Mouse (Mus musculus): ENCODE results near the gene Dock4. TPM values are rescaled to one million over a fixed set of nuclear protein-coding genes. Genes with fewer than 3 reads are reported as not detected.

The Dock4 gene
- polyA plus RNA-seq, 1 experiment = 12.7 TPM

DNA sequence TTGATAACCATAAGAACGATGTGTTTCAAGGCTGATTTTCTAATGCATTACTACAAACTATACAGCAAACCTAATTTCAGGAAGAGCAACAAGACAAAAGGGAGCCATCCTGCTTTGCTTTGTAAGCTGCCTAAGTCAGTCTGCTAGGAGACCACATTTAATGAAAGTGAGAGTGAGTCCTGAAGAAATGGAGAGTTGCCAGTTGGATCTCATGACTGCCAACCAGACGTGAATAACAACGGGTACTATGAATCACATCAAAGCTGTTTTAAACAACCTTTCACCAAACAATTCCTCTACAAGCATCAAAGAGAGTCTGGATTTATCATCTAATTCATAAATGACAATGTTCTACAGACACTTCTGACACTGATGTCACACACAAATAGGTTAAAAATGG lies 11.7 kb upstream of the Dock4 start:
- Histone ChIP-seq H3K27me3 (ENCODE audit: control insufficient read depth, insufficient read depth, low read length, poor library complexity, severe bottlenecking) (no peaks in the 10 kb centered on the region), H3K4me1 (ENCODE audit: control insufficient read depth, insufficient read depth, low read length) (peaks cover 1% of the 10 kb centered on the region), H3K27ac (ENCODE audit: insufficient read depth, low read length) (no peak overlapping the region), H3K9ac (ENCODE audit: low read depth, poor library complexity, severe bottlenecking) (no peak overlapping the region), H3K36me3 (ENCODE audit: control insufficient read depth, insufficient read depth, low read length, poor library complexity, severe bottlenecking) (no peaks in the 10 kb centered on the region), H3K4me3 (ENCODE audit: low read depth, low read length) (no peak overlapping the region), H3K9me3 (replicated peaks; ENCODE audit: control insufficient read depth, insufficient read depth, low read length, poor library complexity, severe bottlenecking) (no peaks in the 10 kb centered on the region)
- no peak for TF ChIP-seq POLR2A (IDR thresholded peaks at IDR 0.05; ENCODE audit: insufficient read depth, low read length)
- no peak for TF ChIP-seq CTCF (IDR thresholded peaks at IDR 0.05; ENCODE audit: low read depth, low read length)
- no peak for TF ChIP-seq EP300 (IDR thresholded peaks at IDR 0.05; ENCODE audit: insufficient read depth, low read depth, low read length)

DNA sequence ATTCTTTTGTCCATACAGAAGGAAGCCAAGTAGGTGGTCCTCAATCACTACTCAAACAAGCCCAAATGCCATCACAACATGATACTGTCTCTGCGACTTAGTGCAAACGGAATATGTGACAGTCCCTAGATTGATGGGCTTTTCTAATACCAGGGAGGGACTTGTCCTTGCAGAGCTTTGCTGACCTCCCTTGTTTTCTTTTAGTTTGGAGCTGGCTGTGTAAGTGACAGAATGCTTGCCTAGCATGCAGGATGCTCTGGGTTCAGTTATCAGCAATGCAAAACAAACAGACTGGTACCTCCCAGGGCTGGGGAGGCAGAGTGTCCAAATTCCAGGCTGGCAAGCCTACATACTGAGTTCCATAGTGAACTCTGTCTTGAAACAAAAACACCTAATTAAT lies 7.7 kb upstream of the Dock4 start:
- no peaks in the 10 kb centered on the region for H3K36me3 ChIP-seq (ENCODE audit: control insufficient read depth, insufficient read depth, low read length, poor library complexity, severe bottlenecking)
- TF ChIP-seq EP300 (IDR thresholded peaks at IDR 0.05; ENCODE audit: insufficient read depth, low read depth, low read length) (no peak), CTCF (IDR thresholded peaks at IDR 0.05; ENCODE audit: low read depth, low read length) (no peak), POLR2A (IDR thresholded peaks at IDR 0.05; ENCODE audit: insufficient read depth, low read length) (no peak)
- H3K27ac ChIP-seq (ENCODE audit: insufficient read depth, low read length) = no peak overlapping the region
- no peaks in the 10 kb centered on the region for H3K27me3 ChIP-seq (ENCODE audit: control insufficient read depth, insufficient read depth, low read length, poor library complexity, severe bottlenecking)
- no peak overlapping the region for H3K4me3 ChIP-seq (ENCODE audit: low read depth, low read length)
- no peaks in the 10 kb centered on the region for H3K9me3 ChIP-seq (replicated peaks; ENCODE audit: control insufficient read depth, insufficient read depth, low read length, poor library complexity, severe bottlenecking)
- H3K9ac ChIP-seq (ENCODE audit: low read depth, poor library complexity, severe bottlenecking) = no peak overlapping the region
- peaks cover 1% of the 10 kb centered on the region for H3K4me1 ChIP-seq (ENCODE audit: control insufficient read depth, insufficient read depth, low read length)

DNA sequence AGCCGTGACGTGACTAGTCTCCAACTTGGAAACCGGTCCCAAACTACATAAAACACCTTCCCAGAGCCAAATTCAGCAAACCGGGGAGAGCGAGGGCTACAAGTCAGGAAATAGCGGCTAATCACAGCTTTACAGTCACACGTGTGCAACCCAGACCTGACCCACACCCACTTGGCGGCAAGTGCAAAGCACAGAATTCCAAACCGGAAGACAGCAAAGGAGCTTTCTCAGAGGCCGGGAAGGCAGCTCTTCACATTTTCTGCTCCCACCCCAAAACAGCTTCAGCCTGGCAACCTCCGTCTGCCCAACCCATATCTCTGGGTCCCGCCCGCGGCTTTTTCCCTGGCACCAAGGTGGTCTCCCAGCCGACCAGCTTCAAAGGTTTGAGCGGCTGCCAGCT lies 546 bp upstream of the Dock4 start:
- Histone ChIP-seq H3K9ac (ENCODE audit: low read depth, poor library complexity, severe bottlenecking) (peak overlapping the region; percentile 62), H3K27me3 (ENCODE audit: control insufficient read depth, insufficient read depth, low read length, poor library complexity, severe bottlenecking) (no peaks in the 10 kb centered on the region; the same call in 1 of the 2 replicates), H3K4me1 (ENCODE audit: control insufficient read depth, insufficient read depth, low read length) (no peaks in the 10 kb centered on the region), H3K9me3 (replicated peaks; ENCODE audit: control insufficient read depth, insufficient read depth, low read length, poor library complexity, severe bottlenecking) (no peaks in the 10 kb centered on the region), H3K27ac (ENCODE audit: insufficient read depth, low read length) (no peak overlapping the region), H3K4me3 (ENCODE audit: low read depth, low read length) (peak overlapping the region; percentile 95), H3K36me3 (ENCODE audit: control insufficient read depth, insufficient read depth, low read length, poor library complexity, severe bottlenecking) (no peaks in the 10 kb centered on the region)
- TF ChIP-seq EP300 (IDR thresholded peaks at IDR 0.05; ENCODE audit: insufficient read depth, low read depth, low read length) = no peak
- no peak for TF ChIP-seq POLR2A (IDR thresholded peaks at IDR 0.05; ENCODE audit: insufficient read depth, low read length)
- no peak for TF ChIP-seq CTCF (IDR thresholded peaks at IDR 0.05; ENCODE audit: low read depth, low read length)

DNA sequence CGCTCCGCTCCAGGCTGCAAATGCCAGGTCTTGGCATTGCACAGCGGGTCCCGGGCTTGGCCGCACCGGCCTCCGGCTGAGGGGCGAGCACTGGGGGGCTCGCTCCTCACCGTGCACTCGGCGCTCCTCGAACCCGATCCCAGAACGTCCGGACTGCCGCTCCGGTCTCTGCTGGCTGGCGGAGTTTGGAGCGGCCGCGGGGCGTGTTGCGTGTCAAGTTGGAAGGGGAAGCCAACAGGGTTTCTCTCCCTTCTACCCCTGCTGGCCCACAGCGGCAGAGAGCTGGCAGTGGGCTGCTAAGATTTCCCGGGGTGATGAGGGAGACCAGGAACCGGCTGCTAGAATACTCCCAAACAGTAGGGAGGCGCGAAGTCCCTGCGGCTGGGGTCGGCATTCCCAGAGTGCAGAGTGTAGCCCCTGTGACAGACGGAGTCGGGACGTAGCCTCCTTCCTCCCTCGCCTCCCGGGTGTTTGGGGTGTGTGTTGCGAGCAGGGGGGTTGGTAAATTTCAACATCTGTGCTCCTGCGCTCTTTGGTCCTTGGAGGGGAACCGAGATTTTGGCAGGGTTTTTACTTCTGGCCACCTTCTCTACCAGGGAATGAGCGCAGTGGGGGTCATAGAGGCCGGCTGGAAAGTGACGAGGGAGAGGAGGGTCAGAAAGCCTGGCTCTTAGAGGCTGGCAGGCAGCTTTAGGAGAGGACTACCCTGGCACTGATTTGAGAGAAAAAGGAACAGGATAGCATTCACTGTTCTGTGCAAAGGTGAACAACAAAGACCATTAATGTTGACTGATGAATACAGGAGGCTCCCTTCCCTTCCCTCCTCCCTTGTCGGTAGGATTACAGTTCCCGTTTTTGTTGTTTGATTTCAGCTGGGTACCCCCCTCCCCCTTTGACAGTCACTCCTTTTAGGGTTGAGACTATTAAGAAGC lies 964 bp downstream of the Dock4 start:
- H3K9me3 ChIP-seq (replicated peaks; ENCODE audit: control insufficient read depth, insufficient read depth, low read length, poor library complexity, severe bottlenecking) = no peaks in the 10 kb centered on the region
- H3K36me3 ChIP-seq (ENCODE audit: control insufficient read depth, insufficient read depth, low read length, poor library complexity, severe bottlenecking) = no peaks in the 10 kb centered on the region
- H3K4me1 ChIP-seq (ENCODE audit: control insufficient read depth, insufficient read depth, low read length) = no peaks in the 10 kb centered on the region
- H3K9ac ChIP-seq (ENCODE audit: low read depth, poor library complexity, severe bottlenecking) = peak overlapping the region; percentile 53
- no peaks in the 10 kb centered on the region; the same call in 1 of the 2 replicates for H3K27me3 ChIP-seq (ENCODE audit: control insufficient read depth, insufficient read depth, low read length, poor library complexity, severe bottlenecking)
- peak overlapping the region; percentile 89 for H3K4me3 ChIP-seq (ENCODE audit: low read depth, low read length)
- no peak overlapping the region for H3K27ac ChIP-seq (ENCODE audit: insufficient read depth, low read length)
- TF ChIP-seq EP300 (IDR thresholded peaks at IDR 0.05; ENCODE audit: insufficient read depth, low read depth, low read length) = no peak
- TF ChIP-seq CTCF (IDR thresholded peaks at IDR 0.05; ENCODE audit: low read depth, low read length) = no peak
- no peak for TF ChIP-seq POLR2A (IDR thresholded peaks at IDR 0.05; ENCODE audit: insufficient read depth, low read length)

DNA sequence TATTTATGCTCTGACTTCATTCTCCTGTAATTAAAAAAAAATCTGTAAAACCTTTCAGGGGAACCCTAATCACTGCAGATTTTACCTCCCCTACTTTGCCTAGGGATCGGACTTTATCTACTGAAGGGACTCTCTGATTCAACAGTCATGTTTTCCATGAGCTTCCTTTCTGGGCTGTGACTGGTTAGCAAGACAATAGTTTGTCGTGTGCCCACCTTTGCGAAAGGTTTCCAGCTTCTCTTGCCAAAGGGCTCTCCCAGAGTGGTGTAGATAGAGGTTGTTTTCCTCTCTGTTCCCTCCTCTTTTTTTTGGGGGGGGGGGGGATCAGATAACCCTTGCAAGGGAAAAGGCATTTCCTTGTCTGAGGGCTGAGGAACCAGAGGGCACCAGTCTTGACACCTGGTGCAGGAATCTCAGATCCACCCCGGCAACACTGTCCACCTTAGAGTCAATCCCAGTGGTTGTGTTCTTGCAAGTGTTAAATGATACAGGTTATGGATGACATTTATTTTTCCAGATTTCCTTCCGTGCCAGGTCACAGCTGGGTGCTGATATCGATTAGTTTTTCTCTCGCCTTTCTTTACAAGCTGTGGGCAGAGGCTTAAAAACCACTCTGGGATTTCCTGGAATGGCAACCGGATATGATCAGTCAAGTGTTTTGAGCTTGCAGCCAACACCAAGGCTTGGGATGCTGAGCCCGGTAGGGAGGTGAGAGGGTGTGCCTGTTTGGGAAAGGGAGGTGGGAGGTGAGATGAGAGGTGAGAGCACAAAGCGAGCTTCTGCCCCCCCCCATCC lies 2.0 kb downstream of the Dock4 start:
- H3K4me3 ChIP-seq (ENCODE audit: low read depth, low read length) = no peak overlapping the region
- TF ChIP-seq CTCF (IDR thresholded peaks at IDR 0.05; ENCODE audit: low read depth, low read length) = no peak
- TF ChIP-seq POLR2A (IDR thresholded peaks at IDR 0.05; ENCODE audit: insufficient read depth, low read length) = no peak
- no peak for TF ChIP-seq EP300 (IDR thresholded peaks at IDR 0.05; ENCODE audit: insufficient read depth, low read depth, low read length)
- no peaks in the 10 kb centered on the region for H3K4me1 ChIP-seq (ENCODE audit: control insufficient read depth, insufficient read depth, low read length)
- H3K27me3 ChIP-seq (ENCODE audit: control insufficient read depth, insufficient read depth, low read length, poor library complexity, severe bottlenecking) = no peaks in the 10 kb centered on the region; the same call in 1 of the 2 replicates
- no peak overlapping the region for H3K9ac ChIP-seq (ENCODE audit: low read depth, poor library complexity, severe bottlenecking)
- no peaks in the 10 kb centered on the region for H3K36me3 ChIP-seq (ENCODE audit: control insufficient read depth, insufficient read depth, low read length, poor library complexity, severe bottlenecking)
- no peaks in the 10 kb centered on the region for H3K9me3 ChIP-seq (replicated peaks; ENCODE audit: control insufficient read depth, insufficient read depth, low read length, poor library complexity, severe bottlenecking)
- no peak overlapping the region for H3K27ac ChIP-seq (ENCODE audit: insufficient read depth, low read length)
